Mouse (Mus musculus): ENCODE measurements around the gene Atp5s. TPM values are rescaled to one million over a fixed set of nuclear protein-coding genes. Genes with fewer than 3 reads are reported as not detected.

Gene Atp5s
- polyA plus RNA-seq (2011; ENCODE audit: insufficient read depth, insufficient read length, low replicate concordance, missing spikeins): 8.4 and 11.4 TPM in 2 replicates

- TF ChIP-seq POLR2A (IDR thresholded peaks at IDR 0.05; ENCODE audit: borderline replicate concordance, control insufficient read depth, low read depth, low read length) (peak; percentile 84), CTCF (IDR thresholded peaks at IDR 0.05; ENCODE audit: control insufficient read depth, insufficient read depth, low read length) (peak; percentile 18; the same call in 1 of the 2 replicates)
- Histone ChIP-seq H3K4me3 (replicated peaks; ENCODE audit: control insufficient read depth, low read depth, low read length) (peak within 1 kb of the TSS; percentile 90), H3K27ac (ENCODE audit: control insufficient read depth, insufficient read depth, low read depth, low read length, poor library complexity) (peak within 1 kb of the TSS; percentile 92), H3K4me1 (ENCODE audit: control insufficient read depth, insufficient read depth, low read length) (no peaks in the 10 kb centered on the region; the same call in 1 of the 2 replicates)
- under 1% methylated on average over 60 of the region's 60 CpGs for WGBS
Measured at GRCm38 (mm10) chr12:69724711-69725460, at the start of gene Atp5s, which contains the start of gene L2hgdh. TSS of gene Atp5s (plus strand) at chr12:69724950. TSS of gene L2hgdh (minus strand) at chr12:69724873.

DNA sequence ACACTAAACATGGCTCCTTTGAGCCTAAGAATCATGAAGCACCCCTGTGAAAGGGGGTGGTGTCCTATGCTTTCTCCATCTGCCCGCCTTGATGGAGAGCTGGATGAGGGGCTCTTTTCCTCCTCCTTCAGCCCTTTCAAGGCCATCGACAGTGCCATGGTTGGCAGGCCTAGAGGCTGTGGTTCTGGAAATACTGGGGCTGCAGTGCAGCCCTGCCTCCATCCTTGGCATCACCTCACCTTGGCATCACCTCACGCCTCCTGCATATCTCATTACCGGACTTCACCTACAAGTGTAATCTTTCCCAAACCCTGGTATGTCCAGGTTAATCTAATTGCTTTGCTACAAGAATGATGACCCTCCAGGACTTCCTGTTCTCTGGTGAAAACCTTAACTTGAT is 48.6 kb upstream of the Atp5s start:
- WGBS: 82% methylated on average over 4 of the region's 4 CpGs
- Histone ChIP-seq H3K27ac (ENCODE audit: control insufficient read depth, insufficient read depth, low read depth, low read length, poor library complexity) (no peak overlapping the region), H3K4me3 (replicated peaks; ENCODE audit: control insufficient read depth, low read depth, low read length) (no peak overlapping the region), H3K4me1 (ENCODE audit: control insufficient read depth, insufficient read depth, low read length) (no peaks in the 10 kb centered on the region; the same call in 1 of the 2 replicates)
- TF ChIP-seq POLR2A (IDR thresholded peaks at IDR 0.05; ENCODE audit: borderline replicate concordance, control insufficient read depth, low read depth, low read length) (no peak), CTCF (IDR thresholded peaks at IDR 0.05; ENCODE audit: control insufficient read depth, insufficient read depth, low read length) (no peak)

DNA sequence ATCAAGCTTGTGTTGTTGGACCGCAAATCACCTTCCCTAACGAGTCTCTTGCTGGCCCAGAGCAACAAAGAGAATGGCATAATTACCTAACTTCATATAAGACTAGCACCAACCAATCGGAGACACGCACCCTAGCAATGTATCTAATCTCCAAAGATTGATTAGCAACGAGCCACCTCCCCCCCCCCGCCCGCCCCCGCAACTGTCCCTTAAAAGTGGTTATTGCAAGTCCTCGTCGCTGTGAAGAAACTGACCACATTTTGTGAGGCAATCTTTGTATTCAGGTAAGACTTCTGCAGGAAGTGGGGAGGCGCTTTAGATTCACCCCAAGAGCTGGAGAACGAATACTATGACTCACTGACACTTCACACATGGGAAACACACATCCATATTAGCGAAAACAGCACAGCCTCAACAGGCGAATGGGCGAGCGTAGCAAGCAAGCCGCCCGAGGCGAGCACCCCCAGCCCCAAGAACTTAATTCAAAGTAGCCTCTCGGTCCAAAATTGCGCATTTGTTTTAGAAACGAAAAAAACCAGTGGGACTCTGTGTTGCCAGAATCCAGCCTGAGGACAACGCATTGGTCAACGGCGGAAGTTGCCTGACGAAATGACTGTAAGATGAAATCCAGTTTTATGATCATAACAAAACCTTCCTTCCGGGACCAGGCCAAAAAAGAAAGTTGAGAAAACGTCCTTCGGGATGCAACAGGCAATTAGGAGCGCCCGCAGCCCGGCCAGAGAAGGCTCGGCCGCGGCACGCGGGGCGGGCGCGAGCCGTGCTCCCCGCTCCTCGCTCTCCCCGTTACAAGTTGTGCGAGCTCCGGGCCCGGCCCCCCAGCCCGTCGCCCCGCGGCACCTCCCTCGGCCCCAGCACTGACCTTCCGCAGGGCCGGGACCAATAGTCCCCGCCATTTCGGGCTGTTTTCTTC is 43.9 kb upstream of the Atp5s start:
- WGBS: under 1% methylated on average over 56 of the region's 56 CpGs
- no peak for TF ChIP-seq CTCF (IDR thresholded peaks at IDR 0.05; ENCODE audit: control insufficient read depth, insufficient read depth, low read length)
- peak; percentile 6; the same call in 1 of the 2 replicates for TF ChIP-seq POLR2A (IDR thresholded peaks at IDR 0.05; ENCODE audit: borderline replicate concordance, control insufficient read depth, low read depth, low read length)
- peak overlapping the region; percentile 86 for H3K4me3 ChIP-seq (replicated peaks; ENCODE audit: control insufficient read depth, low read depth, low read length)
- peak overlapping the region; percentile 100 for H3K27ac ChIP-seq (ENCODE audit: control insufficient read depth, insufficient read depth, low read depth, low read length, poor library complexity)
- H3K4me1 ChIP-seq (ENCODE audit: control insufficient read depth, insufficient read depth, low read length): peaks cover 1% of the 10 kb centered on the region; the same call in 1 of the 2 replicates

- Histone ChIP-seq H3K4me3 (replicated peaks; ENCODE audit: control insufficient read depth, low read depth, low read length) (peak within 1 kb of the TSS; percentile 96), H3K27ac (ENCODE audit: control insufficient read depth, insufficient read depth, low read depth, low read length, poor library complexity) (peak within 1 kb of the TSS; percentile 100), H3K4me1 (ENCODE audit: control insufficient read depth, insufficient read depth, low read length) (peaks cover 1% of the 10 kb centered on the region; the same call in 1 of the 2 replicates)
- 4% methylated on average over 85 of the region's 85 CpGs for WGBS
- TF ChIP-seq POLR2A (IDR thresholded peaks at IDR 0.05; ENCODE audit: borderline replicate concordance, control insufficient read depth, low read depth, low read length) (peak; percentile 33; the same call in 1 of the 2 replicates), CTCF (IDR thresholded peaks at IDR 0.05; ENCODE audit: control insufficient read depth, insufficient read depth, low read length) (no peak)
Measured at GRCm38 (mm10) chr12:69681566-69682061, 43.1 kb upstream of the Atp5s start, which contains the start of gene Sos2. TSS of gene Sos2 (minus strand) at chr12:69681852.

- Histone ChIP-seq H3K4me1 (ENCODE audit: control insufficient read depth, insufficient read depth, low read length) (peaks cover 1% of the 10 kb centered on the region; the same call in 1 of the 2 replicates), H3K27ac (ENCODE audit: control insufficient read depth, insufficient read depth, low read depth, low read length, poor library complexity) (peak overlapping the region; percentile 100), H3K4me3 (replicated peaks; ENCODE audit: control insufficient read depth, low read depth, low read length) (peak overlapping the region; percentile 96)
- TF ChIP-seq POLR2A (IDR thresholded peaks at IDR 0.05; ENCODE audit: borderline replicate concordance, control insufficient read depth, low read depth, low read length) (peak; percentile 40; the same call in 1 of the 2 replicates), CTCF (IDR thresholded peaks at IDR 0.05; ENCODE audit: control insufficient read depth, insufficient read depth, low read length) (no peak)
- WGBS: 6% methylated on average over 49 of the region's 54 CpGs
Measured at GRCm38 (mm10) chr12:69682065-69682787, 42.5 kb upstream of the Atp5s start.

DNA sequence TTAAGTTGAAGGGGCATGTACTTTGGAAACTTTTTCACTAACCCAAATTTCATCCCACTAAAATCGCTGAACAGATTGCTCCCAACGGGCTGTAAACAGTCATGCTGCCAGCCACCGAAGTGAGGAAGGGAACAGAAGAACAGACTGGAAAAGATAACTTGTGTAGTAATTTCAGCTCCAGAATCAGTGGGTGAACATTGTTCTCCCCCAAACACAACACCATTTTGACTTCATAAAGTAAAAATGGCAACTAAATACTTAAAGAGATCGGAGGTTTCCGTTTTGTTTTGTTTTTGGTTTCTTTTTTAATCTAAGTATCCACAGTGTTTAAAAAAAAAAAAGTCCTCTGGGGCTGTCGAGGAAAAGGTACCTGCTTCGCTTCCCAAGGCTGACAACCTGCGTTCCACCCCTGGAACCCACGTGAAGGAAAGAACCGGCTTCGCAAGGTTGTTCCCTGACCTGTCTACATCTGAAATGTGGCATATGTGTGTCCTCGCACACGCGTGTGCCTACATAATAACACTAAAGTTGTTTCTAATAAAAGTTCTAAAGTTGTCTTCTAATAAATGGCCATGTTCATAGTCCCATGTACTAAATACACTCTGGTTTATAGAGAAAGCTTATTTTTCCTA is 41.8 kb upstream of the Atp5s start:
- Histone ChIP-seq H3K27ac (ENCODE audit: control insufficient read depth, insufficient read depth, low read depth, low read length, poor library complexity) (peak overlapping the region; percentile 54; the same call in 1 of the 2 replicates), H3K4me3 (replicated peaks; ENCODE audit: control insufficient read depth, low read depth, low read length) (peak overlapping the region; percentile 70), H3K4me1 (ENCODE audit: control insufficient read depth, insufficient read depth, low read length) (peaks cover 1% of the 10 kb centered on the region; the same call in 1 of the 2 replicates)
- 17% methylated on average over 14 of the region's 14 CpGs for WGBS
- TF ChIP-seq CTCF (IDR thresholded peaks at IDR 0.05; ENCODE audit: control insufficient read depth, insufficient read depth, low read length) (no peak), POLR2A (IDR thresholded peaks at IDR 0.05; ENCODE audit: borderline replicate concordance, control insufficient read depth, low read depth, low read length) (no peak)

DNA sequence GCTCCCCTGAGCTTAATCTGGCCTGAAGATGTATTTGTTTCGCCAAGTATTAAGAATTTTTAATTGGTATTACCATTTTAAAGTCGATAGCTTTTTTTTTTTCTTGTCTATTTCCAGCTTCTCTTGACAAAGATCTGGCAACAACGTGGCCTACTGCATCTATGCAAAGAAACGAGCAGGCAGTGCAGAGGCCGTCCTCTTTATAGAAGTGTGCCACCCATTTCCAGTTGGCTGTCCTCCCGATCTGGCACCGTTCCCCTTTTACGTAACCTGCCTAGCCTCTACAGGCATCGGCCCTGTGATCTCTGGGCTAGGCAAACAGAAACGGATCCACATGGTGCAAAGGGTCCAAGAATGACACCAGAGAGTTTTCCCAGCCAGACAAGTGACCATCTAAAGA is 41.2 kb upstream of the Atp5s start:
- Histone ChIP-seq H3K4me1 (ENCODE audit: control insufficient read depth, insufficient read depth, low read length) (peaks cover 1% of the 10 kb centered on the region; the same call in 1 of the 2 replicates), H3K4me3 (replicated peaks; ENCODE audit: control insufficient read depth, low read depth, low read length) (peak overlapping the region; percentile 4), H3K27ac (ENCODE audit: control insufficient read depth, insufficient read depth, low read depth, low read length, poor library complexity) (no peak overlapping the region)
- TF ChIP-seq POLR2A (IDR thresholded peaks at IDR 0.05; ENCODE audit: borderline replicate concordance, control insufficient read depth, low read depth, low read length): no peak
- no peak for TF ChIP-seq CTCF (IDR thresholded peaks at IDR 0.05; ENCODE audit: control insufficient read depth, insufficient read depth, low read length)
- WGBS: 6% methylated on average over 10 of the region's 10 CpGs

Measured in bone marrow, adult 2 months (tissue).